ENCODE assay signal across 26 mouse cellular contexts in the genomic region with DNA sequence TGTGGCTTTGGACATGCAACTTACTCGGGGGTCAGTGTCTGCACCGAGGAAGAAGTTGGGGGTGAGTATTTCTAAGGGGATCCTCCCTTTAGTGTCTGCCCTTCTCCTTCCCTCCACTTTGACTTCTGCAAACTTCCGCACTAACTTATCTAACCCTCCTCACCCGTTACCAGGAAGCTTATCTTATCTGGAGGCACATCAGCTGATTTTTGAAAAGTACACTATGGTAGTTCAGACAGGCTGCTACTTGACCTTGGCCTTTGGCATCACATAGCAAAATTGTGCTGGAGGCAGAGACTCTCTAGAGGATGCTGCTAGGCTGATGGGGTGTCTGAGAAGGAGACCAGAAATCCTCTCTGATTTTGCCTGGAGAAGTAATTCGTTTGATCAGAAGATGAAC. TPM values are rescaled to one million over a fixed set of nuclear protein-coding genes. Genes with fewer than 3 reads are reported as not detected.
DNase-seq lines count a peak whose midpoint lies in the region; ATAC-seq and TF ChIP-seq lines count a peak whose summit lies in the region.
"Had no signal": no experiment of that assay in that cellular context is flagged by ENCODE, and none has a peak within 500 bp of the region (broad histone marks: within the 10 kb centered on the region; RNA-seq: fewer than 3 reads in every experiment).

No protein-coding gene starts in this region.

- H3K27ac ChIP-seq in lung, embryonic 16.5 days (ENCODE audit: low read length), result no peak overlapping the region
- no peak overlapping the region for H3K27ac ChIP-seq in forebrain, embryonic 14.5 days (ENCODE audit: low read depth, low read length)
- no peak overlapping the region for H3K27ac ChIP-seq in cerebellum, adult 2 months (ENCODE audit: insufficient read depth, low read length)
- H3K27ac ChIP-seq: embryonic facial prominence, embryonic 13.5 days; forebrain, embryonic 15.5 days; heart, embryonic 15.5 days; hindbrain, embryonic 15.5 days; intestine, embryonic 15.5 days; kidney, postnatal 0 days; layer of hippocampus, adult 2 months; liver, embryonic 15.5 days; midbrain, embryonic 13.5 days; neural tube, embryonic 13.5 days; stomach, postnatal 0 days had no signal

- ATAC-seq in lung, embryonic 16.5 days (ENCODE audit: low read depth), result peak; percentile 34; the same call in 1 of the 2 replicates
- ATAC-seq in megakaryocyte progenitor cell, adult 5-6 weeks (replicated peaks; ENCODE audit: poor library complexity), result 0 out of 2 replicates have a peak, but pooled peaks have one; percentile 20
- ATAC-seq in forebrain, embryonic 14.5 days, result no peak
- ATAC-seq: forebrain, embryonic 15.5 days; intestine, embryonic 15.5 days; midbrain, embryonic 13.5 days had no signal

- H3K4me1 ChIP-seq in lung, embryonic 16.5 days (replicated peaks; ENCODE audit: control insufficient read depth, insufficient read depth, low read length), result peaks cover 5% of the 10 kb centered on the region; the same call in 1 of the 2 replicates
- no peaks in the 10 kb centered on the region for H3K4me1 ChIP-seq in forebrain, embryonic 14.5 days (ENCODE audit: control insufficient read depth, insufficient read depth, low read length)
- no peaks in the 10 kb centered on the region for H3K4me1 ChIP-seq in cerebellum, adult 2 months (ENCODE audit: control insufficient read depth, insufficient read depth, low read length)
- H3K4me1 ChIP-seq: embryonic facial prominence, embryonic 13.5 days; forebrain, embryonic 15.5 days; heart, embryonic 15.5 days; hindbrain, embryonic 15.5 days; intestine, embryonic 15.5 days; midbrain, embryonic 13.5 days; neural tube, embryonic 13.5 days had no signal

- TF ChIP-seq POLR2A in cerebellum, adult 2 months (IDR thresholded peaks at IDR 0.05; ENCODE audit: borderline replicate concordance, insufficient read depth, low read length), result no peak

- no peak overlapping the region for H3K4me2 ChIP-seq in lung, embryonic 16.5 days (ENCODE audit: low read depth, low read length)
- no peak overlapping the region for H3K4me2 ChIP-seq in forebrain, embryonic 14.5 days (ENCODE audit: low read length)
- H3K4me2 ChIP-seq: embryonic facial prominence, embryonic 13.5 days; forebrain, embryonic 15.5 days; heart, embryonic 15.5 days; hindbrain, embryonic 15.5 days; intestine, embryonic 15.5 days; liver, embryonic 15.5 days; midbrain, embryonic 13.5 days; neural tube, embryonic 13.5 days had no signal

- no peaks in the 10 kb centered on the region for H3K36me3 ChIP-seq in lung, embryonic 16.5 days (ENCODE audit: control insufficient read depth, insufficient read depth, low read length)
- H3K36me3 ChIP-seq in forebrain, embryonic 14.5 days (ENCODE audit: control insufficient read depth, insufficient read depth, low read length), result no peaks in the 10 kb centered on the region
- H3K36me3 ChIP-seq: embryonic facial prominence, embryonic 13.5 days; forebrain, embryonic 15.5 days; heart, embryonic 15.5 days; hindbrain, embryonic 15.5 days; intestine, embryonic 15.5 days; liver, embryonic 15.5 days; midbrain, embryonic 13.5 days; neural tube, embryonic 13.5 days had no signal

- H3K4me3 ChIP-seq in lung, embryonic 16.5 days (ENCODE audit: low read length), result no peak overlapping the region
- no peak overlapping the region for H3K4me3 ChIP-seq in forebrain, embryonic 14.5 days (ENCODE audit: low read depth, low read length)
- H3K4me3 ChIP-seq in cerebellum, adult 2 months (replicated peaks; ENCODE audit: insufficient read depth, low read depth, low read length), result no peak overlapping the region
- H3K4me3 ChIP-seq: embryonic facial prominence, embryonic 13.5 days; forebrain, embryonic 15.5 days; heart, embryonic 15.5 days; hindbrain, embryonic 15.5 days; intestine, embryonic 15.5 days; layer of hippocampus, adult 2 months; liver, embryonic 15.5 days; midbrain, embryonic 13.5 days; neural tube, embryonic 13.5 days had no signal

- no peak for TF ChIP-seq CTCF in cerebellum, adult 2 months (IDR thresholded peaks at IDR 0.05; ENCODE audit: borderline replicate concordance, insufficient read depth, low read depth, low read length)

- WGBS in lung, embryonic 16.5 days, result 8% methylated on average over 5 of the region's 5 CpGs
- 87% methylated on average over 5 of the region's 5 CpGs for WGBS in forebrain, embryonic 14.5 days
- WGBS in cerebellum, adult 2 months, result 84% methylated on average over 5 of the region's 5 CpGs

- peak; percentile 1 for DNase-seq in embryo, embryonic 10.5 days (ENCODE audit: low spot score)
- DNase-seq in embryo, embryonic 11 days, result no peak
- no peak for DNase-seq in lung, postnatal 4 days
- DNase-seq in MEL-GATA-1-ER (ENCODE audit: extremely low read depth, low read depth), result peak; percentile 24
- no peak for DNase-seq in forebrain, embryonic 14.5 days (ENCODE audit: low spot score)
- DNase-seq in cerebellum, adult 2 months, result no peak
- DNase-seq: adrenal gland, postnatal 36 days; cerebellum, adult 18-20 months; cerebellum, postnatal 36 days; gastrocnemius, postnatal 25 days; heart, postnatal 4 days; left cerebral cortex, postnatal 4 days; right cerebral cortex, adult 18-20 months had no signal

- no peaks in the 10 kb centered on the region for H3K27me3 ChIP-seq in lung, embryonic 16.5 days (ENCODE audit: control insufficient read depth, insufficient read depth, low read depth, low read length)
- no peaks in the 10 kb centered on the region for H3K27me3 ChIP-seq in forebrain, embryonic 14.5 days (replicated peaks; ENCODE audit: control insufficient read depth, insufficient read depth, low read length)
- H3K27me3 ChIP-seq in cerebellum, adult 2 months (ENCODE audit: control insufficient read depth, insufficient read depth, low read length), result no peaks in the 10 kb centered on the region
- H3K27me3 ChIP-seq: embryonic facial prominence, embryonic 13.5 days; forebrain, embryonic 15.5 days; heart, embryonic 15.5 days; hindbrain, embryonic 15.5 days; intestine, embryonic 15.5 days; liver, embryonic 15.5 days; midbrain, embryonic 13.5 days; neural tube, embryonic 13.5 days had no signal

- H3K9me3 ChIP-seq in lung, embryonic 16.5 days (ENCODE audit: control insufficient read depth, low read length), result no peaks in the 10 kb centered on the region
- no peaks in the 10 kb centered on the region for H3K9me3 ChIP-seq in forebrain, embryonic 14.5 days (replicated peaks; ENCODE audit: control insufficient read depth, low read length)
- H3K9me3 ChIP-seq: embryonic facial prominence, embryonic 13.5 days; forebrain, embryonic 15.5 days; heart, embryonic 15.5 days; hindbrain, embryonic 15.5 days; intestine, embryonic 15.5 days; liver, embryonic 15.5 days; midbrain, embryonic 13.5 days; neural tube, embryonic 13.5 days had no signal

- no peak overlapping the region for H3K9ac ChIP-seq in lung, embryonic 16.5 days (ENCODE audit: low read length)
- H3K9ac ChIP-seq in forebrain, embryonic 14.5 days (ENCODE audit: low read length), result no peak overlapping the region
- H3K9ac ChIP-seq: embryonic facial prominence, embryonic 13.5 days; forebrain, embryonic 15.5 days; heart, embryonic 15.5 days; hindbrain, embryonic 15.5 days; intestine, embryonic 15.5 days; liver, embryonic 15.5 days; midbrain, embryonic 13.5 days; neural tube, embryonic 13.5 days had no signal

RNA-seq across cellular contexts. Expression of gene Il1rl1, which starts 10.9 kb away (rescaled TPM):
- polyA plus RNA-seq in lung, embryonic 16.5 days (2015; fragmentation: Nextera tagmentation; extraction: Ambion mirVana), result 0.36 and 0.75 TPM in 2 replicates
- total RNA-seq in megakaryocyte progenitor cell, adult 5-6 weeks (2015), result 5.3 and 11.7 TPM in 2 replicates
- 5.9 and 11.3 TPM in 2 replicates for total RNA-seq in megakaryocyte progenitor cell, adult 5-6 weeks (2017)
- polyA plus RNA-seq in forebrain, embryonic 14.5 days (2014; fragmentation: Nextera tagmentation; extraction: Ambion mirVana), result 0.07 TPM in 1 of 2 replicates, not detected in the other
- 0.05 and 0.33 TPM in 2 replicates for polyA plus RNA-seq in cerebellum, adult 2 months (2012; rRNA removed)
- polyA plus RNA-seq: forebrain, embryonic 15.5 days; hindbrain, embryonic 15.5 days; neural tube, embryonic 13.5 days had no signal

RNA-seq across cellular contexts. Expression of gene Il18r1, which starts 46.8 kb away (rescaled TPM):
- 7.6 and 9.5 TPM in 2 replicates for polyA plus RNA-seq in lung, embryonic 16.5 days (2015; fragmentation: Nextera tagmentation; extraction: Ambion mirVana)
- 0.54 and 1.6 TPM in 2 replicates for total RNA-seq in megakaryocyte progenitor cell, adult 5-6 weeks (2015)
- 0.46 and 0.91 TPM in 2 replicates for total RNA-seq in megakaryocyte progenitor cell, adult 5-6 weeks (2017)
- not detected in 2 replicates for polyA plus RNA-seq in forebrain, embryonic 14.5 days (2014; fragmentation: Nextera tagmentation; extraction: Ambion mirVana)
- polyA plus RNA-seq in cerebellum, adult 2 months (2012; rRNA removed), result 0.02 TPM in 1 of 2 replicates, not detected in the other
- total RNA-seq: gastrocnemius, postnatal 25 days; layer of hippocampus, adult 2 months; left cerebral cortex, postnatal 4 days had no signal
- polyA plus RNA-seq: embryonic facial prominence, embryonic 13.5 days; forebrain, embryonic 15.5 days; hindbrain, embryonic 15.5 days; midbrain, embryonic 13.5 days; neural tube, embryonic 13.5 days had no signal

Comparison
In these comparisons a context has a peak if more than half of its experiments do, and no peak if none do; other contexts are left out.
1. DNase-seq: peak in embryo, embryonic 10.5 days (single experiment) and MEL-GATA-1-ER (single experiment); none in embryo, embryonic 11 days (single experiment), lung, postnatal 4 days (0 of 2), forebrain, embryonic 14.5 days (single experiment) and cerebellum, adult 2 months (0 of 2).